Mouse (Mus musculus) spleen, adult 2 months (tissue): ENCODE results near the gene Rpl3.

Source experiments
- CTCF ChIP-seq: fragments of 200-500 bp; IDR thresholded peaks from 2 replicates; pipeline ENCODE4 v1.5.1; 2011; ENCODE audit warnings: mild to moderate bottlenecking, inconsistent platforms; ENCODE audit not compliant: insufficient read depth, insufficient read length, insufficient replicate concordance; ENCODE audit errors: extremely low read depth
- POLR2A ChIP-seq: fragments of 200-500 bp; IDR thresholded peaks from 2 replicates; pipeline ENCODE4 v1.6.1; 2011; ENCODE audit warnings: low read depth, low read length, inconsistent platforms

GRCm38 (mm10) chr15:80100871-80101270 is 9.2 kb upstream of the Rpl3 start:
- TF ChIP-seq CTCF (no peak), POLR2A (no peak)
